Comparison of ENCODE assay signal across 1 mouse cellular context in genomic region chr11:70648512-70648911, GRCm38 (mm10).
TF ChIP-seq lines count a peak whose summit lies in the region.

No protein-coding gene starts in this region.

TF ChIP-seq in MEL, 35 proteins besides CTCF, POLR2A, EP300 and RAD21 (continued from another document):
- TF ChIP-seq ZNF384 (IDR thresholded peaks at IDR 0.05; ENCODE audit: low read depth, low read length) (no peak; the same call in 1 of the 2 replicates), MAFK (IDR thresholded peaks at IDR 0.05; ENCODE audit: borderline replicate concordance, low read depth, low read length) (0 out of 2 replicates have a peak, but pooled peaks have one; percentile 13), GATA1 (IDR thresholded peaks at IDR 0.05; ENCODE audit: low read depth, low read length) (peak; percentile 90), MYB (IDR thresholded peaks at IDR 0.05; ENCODE audit: low read depth, low read length) (no peak), NRF1 (IDR thresholded peaks at IDR 0.05; ENCODE audit: insufficient read depth, low read depth, low read length, poor library complexity, severe bottlenecking) (no peak), E2F4 (IDR thresholded peaks at IDR 0.05; ENCODE audit: borderline replicate concordance, low read depth, low read length) (no peak), SMC3 (IDR thresholded peaks at IDR 0.05; ENCODE audit: low read depth, low read length) (no peak; the same call in 1 of the 2 replicates), GABPA (IDR thresholded peaks at IDR 0.05; ENCODE audit: low read depth, low read length) (no peak), CHD2 (IDR thresholded peaks at IDR 0.05; ENCODE audit: low read length) (no peak; the same call in 1 of the 2 replicates), POLR2AphosphoS2 (IDR thresholded peaks at IDR 0.05; ENCODE audit: low read length) (no peak; the same call in 1 of the 2 replicates), MYC (IDR thresholded peaks at IDR 0.05; ENCODE audit: low read depth, low read length) (no peak), BHLHE40 (IDR thresholded peaks at IDR 0.05; ENCODE audit: borderline replicate concordance, low read depth, low read length) (no peak), POLR2AphosphoS5 (IDR thresholded peaks at IDR 0.05; ENCODE audit: borderline replicate concordance, low read depth, low read length) (no peak), USF1 (IDR thresholded peaks at IDR 0.05; ENCODE audit: low read depth, low read length) (no peak), NELFE (IDR thresholded peaks at IDR 0.05; ENCODE audit: low read depth, low read length) (no peak), MAX (IDR thresholded peaks at IDR 0.05; ENCODE audit: low read length) (no peak), TAL1 (IDR thresholded peaks at IDR 0.05; ENCODE audit: low read length) (peak; percentile 78), JUND (IDR thresholded peaks at IDR 0.05; ENCODE audit: low read depth, low read length) (no peak), ZC3H11A (IDR thresholded peaks at IDR 0.05; ENCODE audit: low read depth, low read length) (no peak), RCOR1 (IDR thresholded peaks at IDR 0.05; ENCODE audit: low read depth, low read length) (peak; percentile 75), CHD1 (IDR thresholded peaks at IDR 0.05; ENCODE audit: low read depth, low read length) (0 out of 2 replicates have a peak, but pooled peaks have one; percentile 13), UBTF (IDR thresholded peaks at IDR 0.05; ENCODE audit: borderline replicate concordance, insufficient read depth, low read depth, low read length) (no peak), TCF12 (IDR thresholded peaks at IDR 0.05; ENCODE audit: low read depth, low read length) (peak; percentile 83), ETS1 (IDR thresholded peaks at IDR 0.05; ENCODE audit: low read depth, low read length) (peak; percentile 62), MEF2A (IDR thresholded peaks at IDR 0.05; ENCODE audit: extremely low read depth, insufficient replicate concordance, low read depth, low read length, poor library complexity, severe bottlenecking) (no peak), ZMIZ1 (IDR thresholded peaks at IDR 0.05; ENCODE audit: low read depth, low read length) (no peak; the same call in 1 of the 2 replicates), MXI1 (IDR thresholded peaks at IDR 0.05; ENCODE audit: low read depth, low read length) (no peak)
TF ChIP-seq in MEL: peak in this region for 9.
